Mouse (Mus musculus): ENCODE data around the gene Mesp2. TPM values are rescaled to one million over a fixed set of nuclear protein-coding genes. Genes with fewer than 3 reads are reported as not detected.

Mesp2 gene
- polyA plus RNA-seq, 1 experiment, result not detected

GRCm38 (mm10) chr7:79793688-79794087 lies 16.8 kb upstream of the Mesp2 start, which contains the start of gene Mesp1:
Gene Mesp1 (minus strand): TSS chr7:79793788.
- Histone ChIP-seq H3K4me3 (ENCODE audit: insufficient read depth, low read depth, low read length) (peak within 1 kb of the TSS; percentile 54), H3K27ac (replicated peaks; ENCODE audit: low read depth, low read length) (no peak within 1 kb of the TSS), H3K4me1 (ENCODE audit: control insufficient read depth, insufficient read depth, insufficient read length, low read length) (0 out of 2 replicates have a peak, but pooled peaks cover 3% of the 10 kb centered on the region)

DNA sequence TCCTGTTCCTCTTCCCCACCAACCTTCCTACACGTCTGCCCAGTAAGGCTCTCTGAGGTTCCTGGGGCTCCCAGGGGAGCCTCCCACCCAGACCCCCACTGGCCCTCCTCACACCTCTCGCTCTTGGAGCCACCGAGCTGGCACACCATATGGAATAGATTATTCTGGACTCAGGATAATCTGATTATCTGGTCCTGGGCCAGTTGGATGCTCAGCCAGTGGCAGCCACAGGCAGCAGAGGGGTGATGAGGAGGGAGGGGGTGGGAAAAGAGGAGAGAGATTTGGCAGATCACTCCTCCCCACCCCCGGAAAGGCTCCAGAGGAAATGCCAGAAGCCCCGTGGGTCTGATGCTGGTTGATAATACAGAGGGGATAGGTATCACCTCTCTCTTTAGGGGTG lies 11.9 kb upstream of the Mesp2 start:
- H3K4me3 ChIP-seq (ENCODE audit: insufficient read depth, low read depth, low read length), result no peak overlapping the region
- no peaks in the 10 kb centered on the region for H3K4me1 ChIP-seq (ENCODE audit: control insufficient read depth, insufficient read depth, insufficient read length, low read length)
- no peak overlapping the region for H3K27ac ChIP-seq (replicated peaks; ENCODE audit: low read depth, low read length)

- H3K4me3 ChIP-seq (ENCODE audit: insufficient read depth, low read depth, low read length), result no peak overlapping the region
Observed at GRCm38 (mm10) chr7:79799048-79799447, 11.5 kb upstream of the Mesp2 start.

GRCm38 (mm10) chr7:79799506-79799905 lies 11.0 kb upstream of the Mesp2 start:
- Histone ChIP-seq H3K4me3 (ENCODE audit: insufficient read depth, low read depth, low read length) (no peak overlapping the region), H3K4me1 (ENCODE audit: control insufficient read depth, insufficient read depth, insufficient read length, low read length) (no peaks in the 10 kb centered on the region), H3K27ac (replicated peaks; ENCODE audit: low read depth, low read length) (no peak overlapping the region)

More at GRCm38 (mm10) chr7:79799048-79799447, 11.5 kb upstream of the Mesp2 start:
- H3K27ac ChIP-seq (replicated peaks; ENCODE audit: low read depth, low read length), result no peak overlapping the region
- H3K4me1 ChIP-seq (ENCODE audit: control insufficient read depth, insufficient read depth, insufficient read length, low read length), result no peaks in the 10 kb centered on the region

GRCm38 (mm10) chr7:79800336-79800735 lies 10.2 kb upstream of the Mesp2 start:
- no peaks in the 10 kb centered on the region for H3K4me1 ChIP-seq (ENCODE audit: control insufficient read depth, insufficient read depth, insufficient read length, low read length)
- no peak overlapping the region for H3K27ac ChIP-seq (replicated peaks; ENCODE audit: low read depth, low read length)
- no peak overlapping the region for H3K4me3 ChIP-seq (ENCODE audit: insufficient read depth, low read depth, low read length)

DNA sequence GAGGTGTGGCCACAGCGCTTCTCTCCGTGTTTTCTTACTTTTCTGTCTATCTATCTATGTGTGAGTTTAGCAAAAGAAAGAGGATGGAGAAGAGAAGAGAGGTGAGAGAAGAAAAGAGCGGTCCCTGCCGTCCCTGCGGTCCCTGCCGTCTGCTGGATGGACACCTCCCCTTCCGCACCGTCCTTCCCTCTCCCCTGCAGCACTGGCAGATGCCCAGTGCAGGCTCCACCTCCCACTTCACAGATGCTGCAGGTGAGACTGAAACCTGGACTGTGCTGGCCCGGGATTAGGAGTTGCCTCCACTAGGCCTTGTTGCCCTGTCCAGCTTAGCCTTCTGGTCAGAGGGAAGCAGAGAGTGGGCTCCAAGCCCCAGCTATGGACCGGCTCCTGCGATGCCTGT lies 9.1 kb upstream of the Mesp2 start:
- Histone ChIP-seq H3K4me3 (ENCODE audit: insufficient read depth, low read depth, low read length) (no peak overlapping the region), H3K27ac (replicated peaks; ENCODE audit: low read depth, low read length) (no peak overlapping the region)

DNA sequence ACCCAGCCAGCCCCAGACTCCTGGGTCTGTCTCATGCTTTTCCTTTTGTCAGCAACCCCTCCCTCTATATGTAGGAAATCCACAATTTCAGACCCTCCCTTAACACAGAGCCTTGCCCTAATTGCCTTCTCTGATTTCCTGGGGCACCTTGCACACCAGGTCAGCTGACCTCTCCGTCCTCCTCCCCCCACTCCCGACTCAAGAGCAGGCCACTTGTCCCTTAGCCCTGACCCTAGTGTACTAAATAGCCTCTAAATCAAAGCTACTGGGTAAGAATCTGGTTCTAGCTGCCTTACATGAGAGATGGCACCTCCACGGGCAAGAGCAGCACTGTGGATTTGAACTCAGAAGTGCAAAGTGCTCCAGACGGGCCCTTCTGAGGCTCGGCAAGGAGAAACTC lies 8.5 kb upstream of the Mesp2 start:
- Histone ChIP-seq H3K27ac (replicated peaks; ENCODE audit: low read depth, low read length) (no peak overlapping the region), H3K4me3 (ENCODE audit: insufficient read depth, low read depth, low read length) (no peak overlapping the region), H3K4me1 (ENCODE audit: control insufficient read depth, insufficient read depth, insufficient read length, low read length) (no peaks in the 10 kb centered on the region)

More for the DNA sequence above, 9.1 kb upstream of the Mesp2 start:
- H3K4me1 ChIP-seq (ENCODE audit: control insufficient read depth, insufficient read depth, insufficient read length, low read length), result no peaks in the 10 kb centered on the region

- Histone ChIP-seq H3K4me3 (ENCODE audit: insufficient read depth, low read depth, low read length) (no peak overlapping the region), H3K27ac (replicated peaks; ENCODE audit: low read depth, low read length) (no peak overlapping the region), H3K4me1 (ENCODE audit: control insufficient read depth, insufficient read depth, insufficient read length, low read length) (no peaks in the 10 kb centered on the region)
Observed at GRCm38 (mm10) chr7:79803887-79804286, 6.6 kb upstream of the Mesp2 start.

- H3K4me1 ChIP-seq (ENCODE audit: control insufficient read depth, insufficient read depth, insufficient read length, low read length), result no peaks in the 10 kb centered on the region
- H3K4me3 ChIP-seq (ENCODE audit: insufficient read depth, low read depth, low read length), result no peak overlapping the region
- H3K27ac ChIP-seq (replicated peaks; ENCODE audit: low read depth, low read length), result no peak overlapping the region
Observed at GRCm38 (mm10) chr7:79808561-79808960, 2.0 kb upstream of the Mesp2 start.

DNA sequence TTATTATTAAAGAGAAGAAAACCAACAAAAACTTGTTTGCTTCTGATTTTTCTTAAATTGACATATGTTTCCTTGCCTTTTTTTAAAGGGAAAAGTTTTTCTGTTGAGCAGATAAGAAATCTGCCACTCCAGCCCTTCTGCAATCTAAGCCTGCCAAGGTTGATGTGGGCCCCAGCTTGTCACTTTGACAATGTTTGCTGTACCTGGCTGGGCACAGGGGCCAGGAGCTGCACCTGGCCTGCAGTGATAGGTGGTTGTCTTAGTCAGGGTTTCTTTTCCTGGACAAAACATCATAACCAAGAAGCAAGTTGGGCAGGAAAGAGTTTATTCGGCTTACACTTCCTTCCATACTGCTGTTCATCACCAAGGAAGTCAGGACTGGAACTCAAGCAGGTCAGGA lies 2.9 kb downstream of the Mesp2 start:
- H3K4me1 ChIP-seq (ENCODE audit: control insufficient read depth, insufficient read depth, insufficient read length, low read length), result no peaks in the 10 kb centered on the region
- no peak overlapping the region for H3K27ac ChIP-seq (replicated peaks; ENCODE audit: low read depth, low read length)
- no peak overlapping the region for H3K4me3 ChIP-seq (ENCODE audit: insufficient read depth, low read depth, low read length)

- H3K4me3 ChIP-seq (ENCODE audit: insufficient read depth, low read depth, low read length), result no peak overlapping the region
- no peak overlapping the region for H3K27ac ChIP-seq (replicated peaks; ENCODE audit: low read depth, low read length)
- H3K4me1 ChIP-seq (ENCODE audit: control insufficient read depth, insufficient read depth, insufficient read length, low read length), result no peaks in the 10 kb centered on the region
Observed at GRCm38 (mm10) chr7:79818321-79818720, 7.8 kb downstream of the Mesp2 start.

DNA sequence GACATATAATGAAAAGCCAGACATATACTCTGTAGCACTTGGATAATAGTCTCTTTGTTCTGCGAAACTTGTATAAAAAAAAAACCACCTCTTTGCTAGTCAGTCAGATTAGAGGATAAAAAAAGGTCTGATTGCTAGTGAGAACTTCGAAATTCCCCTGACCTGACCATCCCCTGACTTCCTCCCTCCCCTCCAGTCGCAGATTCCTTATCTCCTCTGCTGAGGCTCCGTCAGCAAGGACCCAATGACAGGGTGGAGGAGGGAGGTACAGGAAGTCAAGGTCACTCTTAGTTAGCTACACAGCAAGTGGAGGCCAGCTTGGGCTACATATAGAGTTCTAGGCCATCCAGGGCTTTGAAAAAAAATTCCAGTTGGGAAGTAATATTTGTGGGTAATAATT lies 9.0 kb downstream of the Mesp2 start:
- Histone ChIP-seq H3K4me3 (ENCODE audit: insufficient read depth, low read depth, low read length) (no peak overlapping the region), H3K27ac (replicated peaks; ENCODE audit: low read depth, low read length) (no peak overlapping the region), H3K4me1 (ENCODE audit: control insufficient read depth, insufficient read depth, insufficient read length, low read length) (no peaks in the 10 kb centered on the region)

DNA sequence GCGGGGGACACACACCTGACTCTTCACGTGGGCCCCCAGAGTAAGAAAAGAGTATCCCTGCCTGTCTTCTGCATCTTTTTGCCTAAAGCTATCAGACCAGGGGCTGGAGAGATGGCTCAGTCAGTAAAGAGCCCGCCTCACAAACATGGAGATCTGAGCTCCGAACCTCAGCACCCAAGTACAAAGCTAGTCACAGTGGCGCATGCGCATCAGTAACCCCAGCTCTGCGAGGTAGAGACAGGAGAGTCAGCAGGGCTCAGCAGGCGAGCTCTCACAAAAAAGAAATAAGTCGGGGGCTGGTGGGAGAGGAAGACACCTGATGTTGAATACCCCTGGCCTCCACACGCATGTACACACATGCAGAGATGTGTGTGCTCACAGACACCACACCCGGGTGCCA lies 9.5 kb downstream of the Mesp2 start:
- no peak overlapping the region for H3K4me3 ChIP-seq (ENCODE audit: insufficient read depth, low read depth, low read length)
- H3K4me1 ChIP-seq (ENCODE audit: control insufficient read depth, insufficient read depth, insufficient read length, low read length), result no peaks in the 10 kb centered on the region
- no peak overlapping the region for H3K27ac ChIP-seq (replicated peaks; ENCODE audit: low read depth, low read length)

GRCm38 (mm10) chr7:79822092-79822695 lies 11.7 kb downstream of the Mesp2 start:
- Histone ChIP-seq H3K27ac (replicated peaks; ENCODE audit: low read depth, low read length) (no peak overlapping the region), H3K4me3 (ENCODE audit: insufficient read depth, low read depth, low read length) (no peak overlapping the region), H3K4me1 (ENCODE audit: control insufficient read depth, insufficient read depth, insufficient read length, low read length) (no peaks in the 10 kb centered on the region)

DNA sequence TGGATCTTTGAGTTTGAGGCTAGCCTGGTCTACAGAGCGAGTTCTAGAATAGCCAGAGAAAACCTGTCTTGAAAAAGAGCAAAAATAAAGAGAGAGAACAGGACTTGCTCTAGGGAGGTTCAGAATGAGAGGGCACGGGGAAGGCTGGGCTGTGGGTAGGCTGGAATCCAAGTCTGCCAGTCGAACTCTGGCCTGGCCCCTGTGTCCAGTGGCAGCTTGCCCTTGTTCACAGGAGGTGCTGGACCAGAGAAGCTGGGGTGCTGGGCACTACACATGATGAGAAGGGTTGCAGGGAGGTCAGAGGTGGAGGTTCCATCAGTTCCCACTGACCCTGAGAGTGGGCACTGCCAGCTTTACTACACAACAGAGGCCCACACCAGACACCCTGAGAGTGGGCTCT lies 17.8 kb downstream of the Mesp2 start:
- Histone ChIP-seq H3K4me3 (ENCODE audit: insufficient read depth, low read depth, low read length) (no peak overlapping the region), H3K4me1 (ENCODE audit: control insufficient read depth, insufficient read depth, insufficient read length, low read length) (no peaks in the 10 kb centered on the region), H3K27ac (replicated peaks; ENCODE audit: low read depth, low read length) (no peak overlapping the region)

DNA sequence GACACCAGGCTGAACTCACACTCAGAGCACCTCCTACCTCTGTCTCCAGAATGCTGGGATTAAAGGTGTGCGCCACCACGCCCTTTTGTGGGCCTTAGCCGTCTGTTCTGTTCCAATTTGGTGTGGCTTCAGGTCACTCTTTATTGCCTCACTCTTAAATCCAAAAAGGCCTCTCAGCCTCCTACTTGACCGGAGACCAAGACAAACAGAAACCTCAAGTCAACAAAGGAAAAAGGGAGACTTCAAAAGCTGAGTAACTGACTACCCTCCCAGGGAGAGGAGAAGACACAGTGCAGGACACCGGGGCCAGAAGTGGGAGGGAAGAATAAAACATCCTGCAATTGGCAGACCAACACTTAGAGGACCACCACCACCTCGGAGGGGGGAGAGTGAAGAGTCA lies 20.6 kb downstream of the Mesp2 start:
- Histone ChIP-seq H3K27ac (replicated peaks; ENCODE audit: low read depth, low read length) (peak overlapping the region; percentile 32; the same call in 1 of the 2 replicates), H3K4me3 (ENCODE audit: insufficient read depth, low read depth, low read length) (no peak overlapping the region), H3K4me1 (ENCODE audit: control insufficient read depth, insufficient read depth, insufficient read length, low read length) (no peaks in the 10 kb centered on the region)
